In the genomic region with DNA sequence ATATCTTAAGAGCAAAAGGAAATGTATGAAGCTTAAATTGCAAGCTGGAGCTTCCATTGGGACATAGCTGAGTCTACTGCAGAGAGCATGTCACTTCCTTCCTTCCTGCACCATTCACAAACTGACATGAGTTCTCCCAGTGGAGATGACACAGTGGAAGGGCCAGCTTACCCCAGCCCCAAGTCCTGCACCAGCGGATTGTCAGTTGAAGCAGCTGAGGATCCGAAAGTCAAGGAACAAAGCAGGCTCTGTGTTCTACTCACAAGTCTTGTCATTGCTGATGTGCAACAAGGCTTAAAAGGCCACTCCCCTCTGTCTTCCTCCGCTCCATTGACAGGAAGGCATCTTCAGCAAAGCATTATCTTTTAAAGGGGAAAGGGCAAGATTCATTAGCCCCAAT, we compare ENCODE assay signal across 28 mouse cellular contexts.
A peak's percentile ranks its signal among the peaks of the same experiment; 100 is the strongest.
DNase-seq lines count a peak whose midpoint lies in the region; ATAC-seq and TF ChIP-seq lines count a peak whose summit lies in the region.
"Had no signal": no experiment of that assay in that cellular context is flagged by ENCODE, and none has a peak within 500 bp of the region (broad histone marks: within the 10 kb centered on the region; RNA-seq: fewer than 3 reads in every experiment).

No protein-coding gene starts in this region.

- TF ChIP-seq CTCF in midbrain, postnatal 0 days (IDR thresholded peaks at IDR 0.05): no peak

- H3K4me1 ChIP-seq in forebrain, embryonic 11.5 days (replicated peaks; ENCODE audit: control insufficient read depth, insufficient read depth, low read length): 0 out of 2 replicates have a peak, but pooled peaks cover 2% of the 10 kb centered on the region
- no peaks in the 10 kb centered on the region for H3K4me1 ChIP-seq in forebrain, embryonic 13.5 days
- H3K4me1 ChIP-seq in midbrain, embryonic 10.5 days: peaks cover 19% of the 10 kb centered on the region
- H3K4me1 ChIP-seq in midbrain, postnatal 0 days (ENCODE audit: insufficient read depth, low read length): no peaks in the 10 kb centered on the region
- H3K4me1 ChIP-seq: embryonic facial prominence, embryonic 13.5 days; liver, embryonic 12.5 days had no signal

- no peak for ATAC-seq in forebrain, embryonic 11.5 days (replicated peaks; ENCODE audit: low FRiP score)
- ATAC-seq in forebrain, embryonic 13.5 days: no peak
- ATAC-seq in midbrain, postnatal 0 days (ENCODE audit: low FRiP score): no peak
- ATAC-seq: CD4-positive, CD25-positive, alpha-beta regulatory T cell, adult 4 months; intestine, embryonic 16.5 days; liver, embryonic 12.5 days; liver, postnatal 0 days had no signal

- no peak overlapping the region for H3K27ac ChIP-seq in forebrain, embryonic 11.5 days (ENCODE audit: low read depth, low read length)
- H3K27ac ChIP-seq in forebrain, embryonic 13.5 days: no peak overlapping the region
- peak overlapping the region; percentile 49; the same call in 1 of the 2 replicates for H3K27ac ChIP-seq in midbrain, embryonic 10.5 days (replicated peaks)
- H3K27ac ChIP-seq in midbrain, postnatal 0 days (ENCODE audit: low read depth, low read length): no peak overlapping the region
- H3K27ac ChIP-seq: embryonic facial prominence, embryonic 13.5 days; forebrain, embryonic 12.5 days; heart, embryonic 13.5 days; kidney, postnatal 0 days; liver, embryonic 12.5 days; macrophage; neural tube, embryonic 13.5 days had no signal

- 35% methylated on average over 3 of the region's 3 CpGs for WGBS in forebrain, embryonic 11.5 days
- WGBS in forebrain, embryonic 13.5 days: 40% methylated on average over 3 of the region's 3 CpGs
- WGBS in midbrain, embryonic 10.5 days: 39% methylated on average over 3 of the region's 3 CpGs
- 41% methylated on average over 3 of the region's 3 CpGs for WGBS in midbrain, postnatal 0 days

- H3K27me3 ChIP-seq in forebrain, embryonic 11.5 days (ENCODE audit: control insufficient read depth, insufficient read depth, low read length): no peaks in the 10 kb centered on the region
- no peaks in the 10 kb centered on the region for H3K27me3 ChIP-seq in forebrain, embryonic 13.5 days
- H3K27me3 ChIP-seq in midbrain, embryonic 10.5 days (ENCODE audit: low read depth, poor library complexity, severe bottlenecking): no peaks in the 10 kb centered on the region
- no peaks in the 10 kb centered on the region for H3K27me3 ChIP-seq in midbrain, postnatal 0 days (ENCODE audit: insufficient read depth, low read length)
- H3K27me3 ChIP-seq: embryonic facial prominence, embryonic 13.5 days; forebrain, embryonic 12.5 days; heart, embryonic 13.5 days; liver, embryonic 12.5 days; neural tube, embryonic 13.5 days had no signal

- peak; percentile 19 for DNase-seq in forebrain, embryonic 11.5 days (ENCODE audit: low spot score)
- no peak for DNase-seq in midbrain, embryonic 10.5 days (ENCODE audit: low spot score)
- no peak for DNase-seq in midbrain, postnatal 0 days (ENCODE audit: low spot score)
- peak; percentile 40 for DNase-seq in mesoderm, embryonic 11.5 days (ENCODE audit: low read depth, low spot score)
- no peak for DNase-seq in urinary bladder, postnatal 10 days (ENCODE audit: low spot score)
- no peak for DNase-seq in ovary, postnatal 14 days (ENCODE audit: low spot score)
- DNase-seq: adrenal gland, postnatal 25 days; cerebellum, adult 2 months; cerebellum, postnatal 14 days; gastrocnemius, postnatal 14 days; heart, postnatal 10 days; kidney, adult 8-10 months; kidney, postnatal 4 days; left cerebral cortex, postnatal 4 days; liver, postnatal 0 days; right cerebral cortex, postnatal 25 days; thymus, adult 18-20 months; thymus, postnatal 36 days had no signal

- H3K36me3 ChIP-seq in forebrain, embryonic 11.5 days (ENCODE audit: control insufficient read depth, insufficient read depth, low read length): no peaks in the 10 kb centered on the region
- no peaks in the 10 kb centered on the region for H3K36me3 ChIP-seq in forebrain, embryonic 13.5 days (ENCODE audit: poor library complexity, severe bottlenecking)
- no peaks in the 10 kb centered on the region for H3K36me3 ChIP-seq in midbrain, embryonic 10.5 days
- no peaks in the 10 kb centered on the region for H3K36me3 ChIP-seq in midbrain, postnatal 0 days (ENCODE audit: insufficient read depth, low read length)
- H3K36me3 ChIP-seq: embryonic facial prominence, embryonic 13.5 days; forebrain, embryonic 12.5 days; heart, embryonic 13.5 days; liver, embryonic 12.5 days; neural tube, embryonic 13.5 days had no signal

- no peaks in the 10 kb centered on the region for H3K9me3 ChIP-seq in forebrain, embryonic 11.5 days (ENCODE audit: control insufficient read depth, low read length)
- H3K9me3 ChIP-seq in forebrain, embryonic 13.5 days (replicated peaks): no peaks in the 10 kb centered on the region
- H3K9me3 ChIP-seq in midbrain, embryonic 10.5 days (replicated peaks): no peaks in the 10 kb centered on the region
- no peaks in the 10 kb centered on the region for H3K9me3 ChIP-seq in midbrain, postnatal 0 days (ENCODE audit: low read length)
- H3K9me3 ChIP-seq: embryonic facial prominence, embryonic 13.5 days; forebrain, embryonic 12.5 days; heart, embryonic 13.5 days; liver, embryonic 12.5 days; neural tube, embryonic 13.5 days had no signal

- no peak overlapping the region for H3K4me2 ChIP-seq in forebrain, embryonic 11.5 days (ENCODE audit: low read depth, low read length, severe bottlenecking)
- H3K4me2 ChIP-seq in forebrain, embryonic 13.5 days: no peak overlapping the region
- no peak overlapping the region for H3K4me2 ChIP-seq in midbrain, postnatal 0 days (ENCODE audit: low read depth, low read length, poor library complexity, severe bottlenecking)
- H3K4me2 ChIP-seq: embryonic facial prominence, embryonic 13.5 days; forebrain, embryonic 12.5 days; heart, embryonic 13.5 days; liver, embryonic 12.5 days; neural tube, embryonic 13.5 days had no signal

- H3K9ac ChIP-seq in forebrain, embryonic 11.5 days (ENCODE audit: low read length): no peak overlapping the region
- no peak overlapping the region for H3K9ac ChIP-seq in forebrain, embryonic 13.5 days
- no peak overlapping the region for H3K9ac ChIP-seq in midbrain, postnatal 0 days (replicated peaks; ENCODE audit: low read length, poor library complexity, severe bottlenecking)
- H3K9ac ChIP-seq: embryonic facial prominence, embryonic 13.5 days; forebrain, embryonic 12.5 days; heart, embryonic 13.5 days; liver, embryonic 12.5 days; liver, postnatal 0 days; neural tube, embryonic 13.5 days had no signal

- H3K4me3 ChIP-seq in forebrain, embryonic 11.5 days (ENCODE audit: low read depth, low read length): no peak overlapping the region
- H3K4me3 ChIP-seq in forebrain, embryonic 13.5 days: no peak overlapping the region
- no peak overlapping the region for H3K4me3 ChIP-seq in midbrain, embryonic 10.5 days
- no peak overlapping the region for H3K4me3 ChIP-seq in midbrain, postnatal 0 days (ENCODE audit: low read depth, low read length)
- H3K4me3 ChIP-seq: embryonic facial prominence, embryonic 13.5 days; forebrain, embryonic 12.5 days; heart, embryonic 13.5 days; liver, embryonic 12.5 days; neural tube, embryonic 13.5 days had no signal

Comparison
In these comparisons a context has a peak if more than half of its experiments do, and no peak if none do; other contexts are left out.
1. DNase-seq: peak in forebrain, embryonic 11.5 days (single experiment) and mesoderm, embryonic 11.5 days (single experiment); none in midbrain, embryonic 10.5 days (single experiment), midbrain, postnatal 0 days (single experiment), urinary bladder, postnatal 10 days (single experiment) and ovary, postnatal 14 days (single experiment).